Mouse (Mus musculus) mouse embryonic stem cell (cell line): ENCODE results near the gene Klhl24.
"Not testable (repeated sequence)": the region's sequence is repeated elsewhere in the genome, so short reads cannot be mapped to it uniquely, and the experiment has no call there.

Experiments used
- in situ Hi-C, 2 experiments: fragments of 300-500 bp; cut with MboI; formaldehyde crosslinking; loops; 1 replicate in 1 of 2; 3 replicates in 1 of 2; pipeline ENCODE4 v1.14.3; 2019 to 2020; ENCODE audit warnings: low sequenced_read_pairs in 2 of 2, low pct_unique_long_range_greater_than_20kb in 1 of 2, mixed read lengths in 1 of 2; ENCODE audit not compliant: unreplicated experiment in 1 of 2

Gene Klhl24

DNA sequence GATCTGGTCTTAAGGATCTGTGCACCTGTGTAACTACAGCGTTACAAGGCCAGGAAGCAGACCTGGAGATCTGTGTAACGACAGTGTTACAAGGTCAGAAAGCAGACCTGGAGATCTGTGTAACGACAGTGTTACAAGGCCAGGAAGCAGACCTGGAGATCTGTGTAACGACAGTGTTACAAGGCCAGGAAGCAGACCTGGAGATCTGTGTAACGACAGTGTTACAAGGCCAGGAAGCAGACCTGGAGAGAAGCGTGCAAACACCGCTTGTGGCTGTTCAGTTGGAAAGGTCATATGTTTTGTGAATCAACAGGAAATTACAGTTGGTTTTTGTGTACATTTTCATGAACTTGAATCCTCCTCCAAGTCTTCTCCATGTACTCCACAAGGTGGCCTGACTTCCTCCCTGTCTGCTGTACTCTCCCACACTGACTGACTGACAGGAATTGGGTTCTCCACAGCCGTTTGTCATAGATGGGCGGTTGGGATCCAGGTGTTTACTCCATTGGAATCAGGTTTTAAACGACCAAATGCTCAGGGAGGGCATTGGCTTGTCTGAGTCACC is 29.1 kb downstream of the Klhl24 start:
- in situ Hi-C loops: not testable (repeated sequence)

DNA sequence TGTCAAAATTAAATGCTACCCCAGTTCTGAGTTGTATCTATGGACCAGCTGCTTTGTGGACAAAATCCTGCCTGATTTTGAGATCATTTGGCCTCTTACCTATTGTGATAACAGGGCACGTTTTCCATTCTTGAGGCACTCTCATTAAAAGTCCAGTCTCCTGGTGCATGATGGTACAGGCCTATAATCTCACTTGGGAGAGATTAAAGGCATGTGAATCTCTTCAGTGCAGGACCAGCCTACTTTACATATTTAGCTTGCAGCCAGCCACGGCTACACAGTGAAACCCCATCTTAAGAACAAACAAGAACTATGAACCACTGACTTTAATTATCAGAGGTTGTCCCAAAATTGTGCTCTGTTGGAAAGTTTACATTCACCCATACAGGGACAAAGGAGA is 33.1 kb downstream of the Klhl24 start:
- in situ Hi-C loops: no loop called here

DNA sequence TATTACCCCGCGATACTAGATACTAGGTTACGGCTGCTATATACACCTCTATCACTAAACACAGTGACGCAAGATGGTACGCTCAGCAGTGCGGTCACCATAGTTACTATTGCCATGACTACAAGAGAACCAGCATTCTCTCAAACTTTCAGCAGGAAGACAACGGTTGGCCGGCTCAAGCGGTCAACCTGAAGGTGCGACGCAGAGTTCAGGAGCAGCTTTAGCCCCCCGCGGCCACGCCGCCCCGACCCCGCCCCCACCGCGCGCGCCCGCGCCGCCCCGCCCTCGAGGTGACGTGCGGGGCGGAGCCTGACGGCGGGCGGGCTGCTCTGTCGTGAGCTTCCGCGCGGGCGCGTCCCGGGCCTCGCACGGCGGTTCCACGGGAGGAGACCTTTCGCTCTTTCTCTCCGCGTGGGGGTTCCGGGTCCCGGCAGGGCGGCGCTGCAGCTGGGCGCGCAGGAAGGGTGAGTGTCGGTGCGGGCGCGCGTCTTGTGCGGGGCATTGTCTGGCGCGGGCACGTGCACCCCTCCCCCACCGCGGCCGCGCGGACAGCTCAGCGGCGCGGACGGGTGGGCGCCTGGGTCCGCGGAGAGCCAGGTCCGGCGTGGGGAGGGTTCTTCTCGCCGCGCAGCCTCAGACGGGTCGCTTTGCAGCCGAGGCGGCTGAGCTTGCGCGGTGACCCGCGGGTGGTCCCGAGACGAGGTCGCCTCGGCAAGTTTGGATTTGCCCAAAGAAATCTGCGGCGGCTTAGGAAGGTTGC is 43.6 kb downstream of the Klhl24 start, which contains the start of gene Yeats2:
TSS of gene Yeats2 (plus strand) at position 292 of the 760 bp plus-strand sequence.
- in situ Hi-C loops: no loop called here

DNA sequence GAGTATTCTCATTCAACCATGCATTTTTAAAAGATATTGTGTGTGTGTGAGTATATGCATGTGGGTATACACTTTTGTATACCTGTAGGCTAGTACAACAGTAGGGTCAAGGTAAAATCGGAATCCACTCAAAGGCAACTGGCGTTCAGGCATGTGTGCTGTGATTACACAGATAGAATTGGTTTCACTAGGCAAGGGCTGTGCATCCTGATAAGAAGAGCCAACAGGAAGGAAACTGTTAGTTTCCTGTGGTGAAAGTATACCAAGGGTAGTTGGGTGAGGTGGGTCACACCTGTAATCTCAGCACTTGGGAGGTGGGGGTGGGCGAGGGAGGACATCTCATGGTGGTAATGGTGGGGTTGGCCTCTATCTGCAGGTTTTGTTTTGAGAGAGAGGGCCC is 47.2 kb downstream of the Klhl24 start:
- in situ Hi-C loops: no loop called here

GRCm38 (mm10) chr16:20151991-20152390 is 54.6 kb downstream of the Klhl24 start:
- in situ Hi-C loops: no loop called here

GRCm38 (mm10) chr16:20153742-20154141 is 56.4 kb downstream of the Klhl24 start:
- in situ Hi-C loops: no loop called here

DNA sequence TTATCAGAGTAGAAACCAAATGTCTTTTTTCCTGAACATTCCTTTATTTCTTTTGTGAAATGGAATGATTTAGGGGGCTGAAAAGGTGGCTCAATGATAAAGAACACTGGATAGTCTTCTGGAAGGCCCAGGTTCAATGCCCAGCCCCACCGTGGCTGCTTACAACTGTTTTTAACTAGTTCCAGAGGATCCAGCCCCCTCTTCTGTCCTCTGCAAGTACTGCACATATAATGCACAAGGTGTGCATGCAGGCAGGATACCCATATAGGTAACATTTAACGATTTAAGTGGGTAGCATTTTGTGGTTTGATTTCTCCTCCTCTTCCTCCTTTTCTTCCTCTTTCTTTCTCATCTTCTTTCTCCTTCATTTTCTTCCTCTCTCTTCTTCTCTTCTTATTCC is 62.8 kb downstream of the Klhl24 start:
- in situ Hi-C loops: no loop called here

DNA sequence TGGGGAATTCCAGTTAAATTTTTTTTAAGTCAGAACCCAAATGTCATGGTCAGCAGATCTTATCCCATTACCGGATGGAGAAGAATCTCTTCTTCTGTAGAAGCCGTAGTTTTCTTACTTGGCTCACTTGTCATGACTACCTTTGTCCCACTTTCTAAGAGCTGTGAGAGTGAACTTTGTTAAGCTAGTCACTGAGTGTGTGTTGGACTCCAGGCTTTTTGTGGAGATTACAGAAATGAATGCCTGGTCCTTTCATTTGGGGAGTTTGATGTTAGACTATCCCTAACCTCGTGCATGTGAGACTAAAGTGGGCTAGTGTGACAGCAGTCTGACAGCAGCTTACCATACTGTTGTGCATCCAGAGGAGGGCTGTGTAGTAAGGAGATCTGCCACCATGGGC is 71.7 kb downstream of the Klhl24 start:
- in situ Hi-C loops: no loop called here

DNA sequence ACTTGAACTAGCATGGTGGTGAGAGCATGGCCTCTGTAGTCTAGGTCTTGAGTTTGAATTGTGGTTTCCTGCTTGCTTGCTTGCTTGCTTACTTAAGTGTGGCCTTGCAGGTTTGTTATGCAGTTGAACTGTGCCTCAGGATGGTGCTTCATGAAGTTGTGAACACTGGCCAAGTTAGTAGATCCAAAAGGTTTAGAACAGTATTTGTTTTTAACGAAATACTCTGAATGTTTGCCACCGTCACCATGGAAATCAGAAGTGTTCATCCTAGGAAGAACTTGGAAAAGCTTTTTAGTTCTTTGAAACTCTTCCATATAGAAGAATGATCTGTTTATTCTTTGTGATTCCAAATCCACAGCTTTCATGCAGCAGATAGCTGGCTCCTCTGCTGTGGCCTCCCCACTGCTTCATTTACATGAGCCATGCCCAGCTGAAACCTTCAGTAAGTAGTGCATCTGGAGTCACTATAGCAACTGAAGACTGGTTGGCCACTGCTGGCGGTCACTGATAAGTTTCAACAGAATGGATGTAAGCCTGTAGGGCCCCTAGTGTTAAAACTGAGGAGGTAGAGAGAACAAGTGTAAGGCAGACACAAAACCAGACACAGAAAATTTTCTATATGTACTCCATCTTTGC is 72.2 kb downstream of the Klhl24 start:
- in situ Hi-C loops: no loop called here
